Mouse (Mus musculus) midbrain, embryonic 14.5 days (tissue): Measurements from ENCODE around the gene Bcan. TPM values are rescaled to one million over a fixed set of nuclear protein-coding genes. Genes with fewer than 3 reads are reported as not detected.

Experiments
- ATAC-seq: fragments of 200-750 bp; cut with Nextera tagmentation; 2 replicates; pipeline ENCODE4 v1.8.0; 2017; ENCODE audit warnings: moderate number of reproducible peaks, moderate library complexity; ENCODE audit not compliant: low FRiP score, low TSS enrichment
- DNase-seq: peaks from one replicate; pipeline ENCODE4 v3.0.0-alpha.2; 2015
- H3K27ac ChIP-seq: fragments of 300-500 bp; sonication (generic); replicated peaks from 2 replicates; pipeline ENCODE4 v1.5.1; 2014; ENCODE audit warnings: mild to moderate bottlenecking, low read depth, low read length, moderate library complexity
- H3K27me3 ChIP-seq: fragments of 300-500 bp; sonication (generic); 2 replicates; pipeline ENCODE4 v1.6.1; 2014; ENCODE audit warnings: low read length, control low read depth, mixed read lengths; ENCODE audit not compliant: control insufficient read depth, insufficient read depth
- H3K36me3 ChIP-seq: fragments of 300-500 bp; sonication (generic); 2 replicates; pipeline ENCODE4 v1.6.1; 2014; ENCODE audit warnings: low read length, control low read depth; ENCODE audit not compliant: control insufficient read depth, insufficient read depth
- H3K4me1 ChIP-seq: fragments of 300-500 bp; sonication (generic); 2 replicates; pipeline ENCODE4 v1.6.1; 2014; ENCODE audit warnings: mild to moderate bottlenecking, antibody characterized with exemption, low read length, control low read depth; ENCODE audit not compliant: control insufficient read depth, insufficient read depth
- H3K4me2 ChIP-seq: fragments of 300-500 bp; sonication (generic); 2 replicates; pipeline ENCODE4 v1.6.1; 2014; ENCODE audit warnings: mild to moderate bottlenecking, low read length, moderate library complexity
- H3K4me3 ChIP-seq: fragments of 300-500 bp; sonication (generic); replicated peaks from 2 replicates; pipeline ENCODE4 v1.5.1; 2014; ENCODE audit warnings: low read depth, low read length
- H3K9ac ChIP-seq: fragments of 300-500 bp; sonication (generic); replicated peaks from 2 replicates; pipeline ENCODE4 v1.6.1; 2014; ENCODE audit warnings: mild to moderate bottlenecking, low read length, moderate library complexity
- H3K9me3 ChIP-seq: fragments of 300-500 bp; sonication (generic); 2 replicates; pipeline ENCODE4 v1.6.1; 2016; ENCODE audit warnings: low read length, control low read depth, mixed read lengths; ENCODE audit not compliant: control insufficient read depth
- WGBS: fragments of 180-500 bp; shearing (Covaris S2); extraction: QIAGEN DNeasy Blood & Tissue Kit; methylation state at CpG from one replicate; pipeline ENCODE4 v1.1.7; 2014; 5-methylcytosine and 5-hydroxymethylcytosine counted together
- polyA plus RNA-seq: library from polyadenylated mRNA; unstranded; fragments of >200 nt; fragmentation: Nextera tagmentation; extraction: Ambion mirVana; gene quantifications from 2 replicates; pipeline ENCODE4 v1.2.1, GENCODE M21; 2014

The Bcan gene
- polyA plus RNA-seq, 1 experiment from 2014 or later: 34.3 TPM

DNA sequence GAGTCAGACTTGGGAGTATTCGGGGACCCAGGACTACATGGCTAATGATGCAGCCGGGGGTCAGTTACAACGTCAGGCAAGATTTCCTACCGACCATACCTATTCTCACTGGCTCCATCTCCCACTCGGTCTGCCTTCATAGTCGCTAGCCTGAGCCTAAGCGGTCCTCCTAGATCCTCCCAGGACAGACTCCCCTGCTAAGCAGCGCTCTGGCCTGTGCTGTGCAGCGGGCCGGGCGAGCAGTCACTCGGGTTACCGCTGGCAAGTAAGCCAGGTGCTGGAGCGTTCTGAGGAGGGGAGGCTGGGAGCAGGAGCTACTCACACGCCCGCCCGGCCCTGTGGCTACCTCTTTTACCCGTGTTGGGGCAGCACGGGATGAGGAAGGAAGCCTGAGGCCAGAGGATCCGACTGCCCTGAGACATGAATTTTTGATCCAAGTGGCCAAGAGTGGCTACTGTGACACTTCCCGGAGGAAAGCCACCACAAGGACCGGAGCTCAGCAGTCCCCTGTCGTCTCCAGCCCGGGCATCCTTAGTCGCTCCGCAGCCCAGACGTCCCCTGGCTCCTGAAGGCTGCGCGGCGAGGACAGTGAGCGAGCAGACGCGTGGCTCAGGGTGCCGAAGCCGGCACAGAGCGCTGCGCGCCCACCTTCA lies 661 bp downstream of the Bcan start:
- peak; percentile 34 for DNase-seq
- ATAC-seq: no peak
- Histone ChIP-seq H3K4me3 (peak overlapping the region; percentile 39), H3K9me3 (no peaks in the 10 kb centered on the region), H3K27ac (0 out of 2 replicates have a peak overlapping the region, but pooled peaks have one; percentile 26), H3K36me3 (no peaks in the 10 kb centered on the region), H3K4me2 (peak overlapping the region; percentile 61), H3K27me3 (peaks cover 85% of the 10 kb centered on the region), H3K9ac (peak overlapping the region; percentile 21; the same call in 1 of the 2 replicates), H3K4me1 (peaks cover 13% of the 10 kb centered on the region)
- WGBS: under 1% methylated on average over 38 of the region's 38 CpGs

DNA sequence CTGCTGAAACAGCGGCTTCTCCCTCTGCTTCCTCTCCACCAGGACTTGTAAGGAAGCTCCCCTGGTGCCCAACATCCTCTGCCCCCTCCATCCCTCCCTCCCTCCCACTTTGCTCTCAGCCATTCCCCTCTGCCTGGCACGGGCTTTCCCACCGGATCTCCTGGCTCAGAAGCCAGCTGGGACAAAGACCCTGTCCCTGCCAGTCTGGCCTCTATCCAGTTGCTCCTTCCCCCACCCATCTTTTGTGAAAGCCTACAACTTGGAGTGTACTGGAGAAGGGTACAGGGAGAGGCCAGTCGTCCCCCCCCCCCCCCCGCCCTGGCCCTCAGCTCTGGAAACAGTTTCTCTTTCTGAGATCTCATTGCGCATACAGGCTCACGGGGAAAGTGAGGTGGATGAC lies 1.3 kb downstream of the Bcan start:
- Histone ChIP-seq H3K9ac (no peak overlapping the region), H3K9me3 (no peaks in the 10 kb centered on the region), H3K4me1 (peaks cover 13% of the 10 kb centered on the region)

DNA sequence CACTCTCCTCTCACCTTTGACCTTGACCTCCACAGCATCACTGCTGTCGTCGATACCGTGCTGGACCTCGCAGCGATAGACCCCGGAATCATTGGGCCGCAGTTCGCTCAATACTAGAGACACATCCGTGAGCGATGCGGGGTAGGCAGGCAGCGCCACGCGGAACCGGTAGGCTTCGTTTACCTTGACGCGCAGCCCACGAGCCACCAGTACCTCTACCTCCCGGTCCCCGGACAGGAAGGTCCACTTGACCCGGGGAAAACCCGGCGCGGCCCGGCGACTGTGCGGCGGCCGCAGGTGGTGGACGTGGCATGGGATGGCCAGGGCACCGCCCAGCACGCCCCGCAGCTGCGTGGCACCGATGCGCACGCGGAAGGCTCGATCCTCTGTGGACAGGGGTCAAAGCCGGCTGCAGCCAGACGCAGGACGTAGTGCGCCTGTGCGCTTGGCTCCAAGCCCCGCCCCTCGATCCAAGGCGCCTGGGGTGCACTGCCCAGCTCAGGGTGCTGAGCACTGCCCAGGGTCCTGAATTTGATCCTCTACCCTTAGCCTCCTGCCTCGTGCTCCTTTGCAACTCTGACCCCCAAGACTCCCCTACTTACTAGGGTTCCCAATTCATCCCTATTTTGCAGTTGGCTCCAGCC lies 2.9 kb downstream of the Bcan start:
- Histone ChIP-seq H3K36me3 (no peaks in the 10 kb centered on the region), H3K4me2 (peak overlapping the region; percentile 61), H3K4me3 (peak overlapping the region; percentile 36), H3K27ac (no peak overlapping the region), H3K4me1 (peaks cover 10% of the 10 kb centered on the region), H3K9ac (peak overlapping the region; percentile 48), H3K27me3 (peaks cover 85% of the 10 kb centered on the region), H3K9me3 (no peaks in the 10 kb centered on the region)
- DNase-seq: peak; percentile 45
- ATAC-seq: no peak; the same call in 1 of the 2 replicates
- under 1% methylated on average over 49 of the region's 49 CpGs for WGBS

More for the DNA sequence above, 1.3 kb downstream of the Bcan start:
- H3K4me3 ChIP-seq: no peak overlapping the region
- H3K27ac ChIP-seq: no peak overlapping the region
- peak overlapping the region; percentile 22; the same call in 1 of the 2 replicates for H3K4me2 ChIP-seq
- WGBS: 1% methylated on average over 7 of the region's 7 CpGs
- H3K36me3 ChIP-seq: no peaks in the 10 kb centered on the region
- no peak for ATAC-seq
- peak; percentile 64 for DNase-seq
- H3K27me3 ChIP-seq: peaks cover 90% of the 10 kb centered on the region

- peaks cover 78% of the 10 kb centered on the region for H3K27me3 ChIP-seq
- H3K4me3 ChIP-seq: peak overlapping the region; percentile 36
- WGBS: 2% methylated on average over 15 of the region's 15 CpGs
- H3K36me3 ChIP-seq: no peaks in the 10 kb centered on the region
- no peak overlapping the region for H3K27ac ChIP-seq
- peaks cover 8% of the 10 kb centered on the region for H3K4me1 ChIP-seq
- H3K4me2 ChIP-seq: peak overlapping the region; percentile 61
- peak; percentile 42 for DNase-seq
- H3K9me3 ChIP-seq: no peaks in the 10 kb centered on the region
- no peak for ATAC-seq
- no peak overlapping the region for H3K9ac ChIP-seq
Measured at GRCm38 (mm10) chr3:87996401-87996800, 3.6 kb downstream of the Bcan start.

GRCm38 (mm10) chr3:87995331-87995730 lies 4.7 kb downstream of the Bcan start:
- DNase-seq (no peak), ATAC-seq (no peak)
- Histone ChIP-seq H3K36me3 (no peaks in the 10 kb centered on the region), H3K4me1 (peaks cover 4% of the 10 kb centered on the region; the same call in 1 of the 2 replicates), H3K27ac (no peak overlapping the region), H3K27me3 (peaks cover 67% of the 10 kb centered on the region), H3K9ac (no peak overlapping the region), H3K4me2 (no peak overlapping the region), H3K9me3 (no peaks in the 10 kb centered on the region), H3K4me3 (no peak overlapping the region)
- WGBS: 25% methylated on average over 11 of the region's 11 CpGs

DNA sequence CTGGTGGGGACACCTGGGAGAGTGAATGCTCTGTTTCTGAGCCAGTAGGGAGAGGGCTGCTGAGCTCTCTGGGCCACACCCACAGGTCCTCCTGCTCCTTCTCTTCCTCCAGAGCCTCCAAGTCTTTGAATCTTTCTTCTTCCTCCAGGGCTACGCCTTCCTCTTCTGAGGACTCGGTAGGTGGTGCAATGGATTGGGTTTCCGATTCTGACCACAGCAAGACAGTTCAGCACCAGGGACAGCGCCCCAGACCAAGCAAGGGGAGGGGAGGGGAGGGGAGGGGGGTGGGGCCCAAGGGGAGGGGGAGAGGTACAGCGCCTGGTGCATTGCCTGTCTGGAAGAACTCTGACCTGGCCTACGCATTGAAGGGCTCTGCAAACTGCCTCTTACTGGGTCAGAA lies 6.6 kb downstream of the Bcan start:
- DNase-seq (peak; percentile 37), ATAC-seq (no peak)

DNA sequence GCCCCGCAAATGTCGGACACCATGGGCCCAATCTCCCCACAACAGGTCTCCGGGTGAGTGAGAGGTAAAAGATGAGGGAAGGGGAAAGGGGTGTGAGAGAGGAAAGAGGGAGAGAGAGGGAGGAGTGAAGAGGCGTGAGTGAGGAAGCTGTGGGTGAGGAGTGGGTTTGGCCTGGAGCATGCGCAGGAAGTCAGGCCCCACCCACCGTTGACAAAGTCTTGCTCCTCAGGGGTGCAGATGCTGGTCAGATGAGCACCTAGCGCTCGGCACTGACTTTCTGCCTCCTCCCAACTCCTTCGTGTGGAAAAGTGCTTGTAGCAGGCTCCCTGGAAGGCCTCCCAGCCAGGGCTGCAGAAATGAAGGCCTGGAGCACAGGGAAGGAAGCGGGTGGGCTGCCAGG lies 10.1 kb downstream of the Bcan start:
- 33% methylated on average over 10 of the region's 10 CpGs for WGBS
- ATAC-seq (no peak), DNase-seq (no peak)
- Histone ChIP-seq H3K4me2 (no peak overlapping the region), H3K36me3 (no peaks in the 10 kb centered on the region), H3K9me3 (no peaks in the 10 kb centered on the region), H3K27me3 (peaks cover 13% of the 10 kb centered on the region), H3K27ac (no peak overlapping the region), H3K9ac (no peak overlapping the region), H3K4me1 (peaks cover 21% of the 10 kb centered on the region), H3K4me3 (no peak overlapping the region)

More for the DNA sequence above, 6.6 kb downstream of the Bcan start:
- Histone ChIP-seq H3K27me3 (peaks cover 48% of the 10 kb centered on the region), H3K27ac (no peak overlapping the region), H3K9me3 (no peaks in the 10 kb centered on the region), H3K4me3 (no peak overlapping the region), H3K4me2 (no peak overlapping the region), H3K36me3 (no peaks in the 10 kb centered on the region), H3K4me1 (peaks cover 4% of the 10 kb centered on the region; the same call in 1 of the 2 replicates), H3K9ac (no peak overlapping the region)
- 3% methylated on average over 6 of the region's 6 CpGs for WGBS

- Histone ChIP-seq H3K4me3 (peak overlapping the region; percentile 33), H3K9me3 (no peaks in the 10 kb centered on the region), H3K9ac (peak overlapping the region; percentile 50), H3K36me3 (no peaks in the 10 kb centered on the region), H3K27me3 (peaks cover 2% of the 10 kb centered on the region; the same call in 1 of the 2 replicates), H3K27ac (peak overlapping the region; percentile 60; the same call in 1 of the 2 replicates), H3K4me1 (peaks cover 30% of the 10 kb centered on the region), H3K4me2 (peak overlapping the region; percentile 69)
- 5% methylated on average over 15 of the region's 15 CpGs for WGBS
- DNase-seq (peak; percentile 58), ATAC-seq (no peak)
Measured at GRCm38 (mm10) chr3:87988068-87988467, 12.0 kb downstream of the Bcan start.
